Mouse (Mus musculus): ENCODE measurements around the gene Gpr87. TPM values are rescaled to one million over a fixed set of nuclear protein-coding genes. Genes with fewer than 3 reads are reported as not detected.

The Gpr87 gene
- polyA plus RNA-seq, 1 experiment, result not detected

DNA sequence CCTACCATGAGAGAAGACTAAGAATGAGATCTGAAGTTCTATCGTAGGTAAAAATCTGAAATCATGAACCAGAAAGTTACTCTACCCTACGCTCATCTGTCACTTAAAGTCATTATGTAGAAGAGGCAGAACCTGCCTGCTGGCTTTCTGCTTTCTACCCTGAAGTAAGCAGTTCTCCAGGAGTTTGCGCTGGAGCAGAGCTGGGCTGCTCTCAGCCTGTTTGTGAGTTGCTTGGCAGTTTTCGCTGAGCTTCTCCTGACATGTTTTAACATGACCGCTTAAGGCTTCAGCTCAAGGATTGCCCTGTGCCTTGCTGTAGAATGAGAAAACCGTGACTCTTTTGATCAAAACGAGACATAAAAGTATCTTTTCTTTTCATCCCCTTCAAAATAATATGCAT is 805 bp downstream of the Gpr87 start:
- peaks cover 1% of the 10 kb centered on the region; the same call in 1 of the 2 replicates for H3K4me1 ChIP-seq (ENCODE audit: control insufficient read depth, insufficient read depth, low read length)
- TF ChIP-seq POLR2A (IDR thresholded peaks at IDR 0.05; ENCODE audit: extremely low read depth, insufficient read depth, low read length) (no peak), CTCF (IDR thresholded peaks at IDR 0.05; ENCODE audit: extremely low read depth, insufficient read depth, low read length) (no peak)
- H3K27ac ChIP-seq (ENCODE audit: insufficient read depth, low read length), result no peak overlapping the region

GRCm38 (mm10) chr3:59191674-59192073 is 3.2 kb downstream of the Gpr87 start:
- H3K4me3 ChIP-seq (ENCODE audit: insufficient read depth, low read length), result no peak overlapping the region
- H3K4me1 ChIP-seq (ENCODE audit: control insufficient read depth, insufficient read depth, low read length), result peaks cover 1% of the 10 kb centered on the region; the same call in 1 of the 2 replicates
- TF ChIP-seq POLR2A (IDR thresholded peaks at IDR 0.05; ENCODE audit: extremely low read depth, insufficient read depth, low read length), result no peak
- no peak overlapping the region for H3K27ac ChIP-seq (ENCODE audit: insufficient read depth, low read length)

More for the DNA sequence above, 805 bp downstream of the Gpr87 start:
- H3K4me3 ChIP-seq (ENCODE audit: insufficient read depth, low read length), result no peak overlapping the region

DNA sequence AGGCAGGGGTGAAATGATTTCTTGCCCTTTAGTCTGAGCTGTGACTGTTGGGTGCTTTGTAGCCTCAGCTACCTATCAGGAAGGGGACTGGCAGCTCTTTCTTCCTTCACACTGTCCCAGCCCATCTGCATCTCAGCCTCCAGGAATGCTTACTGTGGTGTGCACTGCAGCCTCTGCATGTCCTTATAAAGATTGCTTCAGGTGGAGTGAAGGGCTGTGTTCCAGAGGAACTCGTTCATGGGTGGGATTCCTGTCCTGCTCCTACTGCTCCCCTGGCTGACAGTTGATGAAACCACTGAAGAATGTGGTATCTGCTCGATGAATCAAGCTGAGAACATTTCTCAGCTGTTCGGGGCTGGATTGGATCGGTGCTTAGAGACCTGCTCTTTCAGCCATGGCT is 7.6 kb downstream of the Gpr87 start:
- no peak for TF ChIP-seq POLR2A (IDR thresholded peaks at IDR 0.05; ENCODE audit: extremely low read depth, insufficient read depth, low read length)
- peaks cover 1% of the 10 kb centered on the region; the same call in 1 of the 2 replicates for H3K4me1 ChIP-seq (ENCODE audit: control insufficient read depth, insufficient read depth, low read length)

DNA sequence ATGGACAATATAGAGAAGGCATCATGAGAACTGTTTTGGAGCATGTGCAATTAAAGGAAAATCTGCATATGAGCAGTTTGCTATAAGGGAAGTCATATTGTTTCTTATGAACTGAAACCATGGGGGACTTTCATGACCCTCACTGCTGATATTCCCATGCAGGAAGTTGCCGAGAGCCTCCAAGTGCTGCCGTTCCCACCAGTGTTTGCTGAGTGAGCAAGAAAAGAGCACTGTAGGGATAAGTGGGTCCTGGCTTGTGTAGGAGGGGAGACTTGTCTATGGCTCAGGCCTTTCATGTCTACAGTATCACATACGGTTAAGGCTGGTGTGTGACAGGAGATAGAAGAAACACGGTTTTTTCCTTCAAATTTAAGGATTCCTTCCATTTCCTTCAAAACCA is 9.2 kb downstream of the Gpr87 start:
- TF ChIP-seq POLR2A (IDR thresholded peaks at IDR 0.05; ENCODE audit: extremely low read depth, insufficient read depth, low read length) (no peak), CTCF (IDR thresholded peaks at IDR 0.05; ENCODE audit: extremely low read depth, insufficient read depth, low read length) (no peak)
- no peak overlapping the region for H3K27ac ChIP-seq (ENCODE audit: insufficient read depth, low read length)
- H3K4me1 ChIP-seq (ENCODE audit: control insufficient read depth, insufficient read depth, low read length), result no peaks in the 10 kb centered on the region
- H3K4me3 ChIP-seq (ENCODE audit: insufficient read depth, low read length), result no peak overlapping the region

More for the DNA sequence above, 7.6 kb downstream of the Gpr87 start:
- Histone ChIP-seq H3K27ac (ENCODE audit: insufficient read depth, low read length) (no peak overlapping the region), H3K4me3 (ENCODE audit: insufficient read depth, low read length) (no peak overlapping the region)

DNA sequence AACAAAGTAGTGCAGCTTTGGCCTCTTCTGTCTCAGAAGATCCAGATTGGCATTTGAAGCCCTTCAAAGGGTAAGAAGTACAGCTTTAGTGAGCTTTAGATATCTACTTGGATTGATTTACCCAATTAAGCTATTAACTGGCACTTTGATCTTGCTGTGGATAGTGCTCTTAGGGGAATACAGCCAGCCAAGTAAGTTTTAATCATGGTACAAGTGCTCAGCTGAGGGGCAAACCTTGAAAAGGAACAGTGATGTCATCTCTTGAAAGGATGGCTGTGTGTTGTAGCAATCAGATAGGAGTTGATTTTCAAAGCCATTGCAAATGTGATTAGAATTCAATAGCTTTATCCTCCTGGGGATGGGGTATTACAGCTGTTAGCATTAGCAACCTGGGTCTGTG is 12.8 kb downstream of the Gpr87 start:
- Histone ChIP-seq H3K4me1 (ENCODE audit: control insufficient read depth, insufficient read depth, low read length) (no peaks in the 10 kb centered on the region), H3K27ac (ENCODE audit: insufficient read depth, low read length) (no peak overlapping the region), H3K4me3 (ENCODE audit: insufficient read depth, low read length) (no peak overlapping the region)
- no peak for TF ChIP-seq CTCF (IDR thresholded peaks at IDR 0.05; ENCODE audit: extremely low read depth, insufficient read depth, low read length)
- no peak for TF ChIP-seq POLR2A (IDR thresholded peaks at IDR 0.05; ENCODE audit: extremely low read depth, insufficient read depth, low read length)

DNA sequence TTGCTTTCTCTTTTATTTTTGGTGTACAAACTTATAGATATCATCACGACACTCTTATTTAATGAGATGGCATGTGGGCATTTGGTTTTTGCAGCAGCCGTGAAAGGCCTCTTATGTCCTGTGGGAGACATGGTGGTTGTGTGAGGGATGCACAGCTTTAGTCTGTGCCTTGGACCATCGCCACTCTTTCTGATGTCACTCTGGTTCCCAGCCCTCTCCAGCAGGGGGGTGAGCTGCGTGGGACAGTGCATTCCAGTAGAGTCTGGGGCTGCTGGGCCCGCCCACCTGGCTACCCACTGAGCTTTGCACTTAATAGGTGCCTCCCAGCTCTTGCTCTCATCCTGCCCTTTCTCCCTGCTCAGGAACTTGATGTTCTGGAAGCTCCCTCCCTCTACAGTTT is 13.8 kb downstream of the Gpr87 start:
- Histone ChIP-seq H3K4me1 (ENCODE audit: control insufficient read depth, insufficient read depth, low read length) (no peaks in the 10 kb centered on the region), H3K27ac (ENCODE audit: insufficient read depth, low read length) (no peak overlapping the region)
- TF ChIP-seq CTCF (IDR thresholded peaks at IDR 0.05; ENCODE audit: extremely low read depth, insufficient read depth, low read length) (no peak), POLR2A (IDR thresholded peaks at IDR 0.05; ENCODE audit: extremely low read depth, insufficient read depth, low read length) (no peak)

GRCm38 (mm10) chr3:59176871-59177270 is 18.0 kb downstream of the Gpr87 start:
- no peaks in the 10 kb centered on the region for H3K4me1 ChIP-seq (ENCODE audit: control insufficient read depth, insufficient read depth, low read length)
- H3K27ac ChIP-seq (ENCODE audit: insufficient read depth, low read length), result no peak overlapping the region
- no peak for TF ChIP-seq CTCF (IDR thresholded peaks at IDR 0.05; ENCODE audit: extremely low read depth, insufficient read depth, low read length)
- TF ChIP-seq POLR2A (IDR thresholded peaks at IDR 0.05; ENCODE audit: extremely low read depth, insufficient read depth, low read length), result no peak
- no peak overlapping the region for H3K4me3 ChIP-seq (ENCODE audit: insufficient read depth, low read length)

More for the DNA sequence above, 13.8 kb downstream of the Gpr87 start:
- H3K4me3 ChIP-seq (ENCODE audit: insufficient read depth, low read length), result no peak overlapping the region

DNA sequence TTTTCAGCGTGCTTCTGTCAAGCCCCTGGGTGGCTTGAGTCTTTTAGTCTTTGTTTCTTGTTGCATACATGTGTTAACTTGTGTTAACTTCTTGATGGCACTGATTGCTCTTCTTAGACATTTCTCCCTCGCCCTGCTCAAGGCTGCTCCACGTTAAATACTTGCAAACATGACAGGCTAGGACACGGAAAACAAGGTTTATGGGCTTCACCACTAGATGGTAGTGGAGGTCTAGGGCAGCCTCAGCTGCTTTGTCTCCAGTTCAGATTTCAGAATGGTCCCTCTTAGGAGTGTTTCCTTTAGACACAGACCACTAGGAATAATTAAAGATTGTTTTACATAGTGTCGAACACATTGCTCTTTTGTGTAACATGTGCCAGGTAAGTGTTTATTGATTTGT is 19.7 kb downstream of the Gpr87 start:
- no peak overlapping the region for H3K27ac ChIP-seq (ENCODE audit: insufficient read depth, low read length)
- no peak overlapping the region for H3K4me3 ChIP-seq (ENCODE audit: insufficient read depth, low read length)
- H3K4me1 ChIP-seq (ENCODE audit: control insufficient read depth, insufficient read depth, low read length), result no peaks in the 10 kb centered on the region
- no peak for TF ChIP-seq POLR2A (IDR thresholded peaks at IDR 0.05; ENCODE audit: extremely low read depth, insufficient read depth, low read length)
- peak; percentile 86 for TF ChIP-seq CTCF (IDR thresholded peaks at IDR 0.05; ENCODE audit: extremely low read depth, insufficient read depth, low read length)

DNA sequence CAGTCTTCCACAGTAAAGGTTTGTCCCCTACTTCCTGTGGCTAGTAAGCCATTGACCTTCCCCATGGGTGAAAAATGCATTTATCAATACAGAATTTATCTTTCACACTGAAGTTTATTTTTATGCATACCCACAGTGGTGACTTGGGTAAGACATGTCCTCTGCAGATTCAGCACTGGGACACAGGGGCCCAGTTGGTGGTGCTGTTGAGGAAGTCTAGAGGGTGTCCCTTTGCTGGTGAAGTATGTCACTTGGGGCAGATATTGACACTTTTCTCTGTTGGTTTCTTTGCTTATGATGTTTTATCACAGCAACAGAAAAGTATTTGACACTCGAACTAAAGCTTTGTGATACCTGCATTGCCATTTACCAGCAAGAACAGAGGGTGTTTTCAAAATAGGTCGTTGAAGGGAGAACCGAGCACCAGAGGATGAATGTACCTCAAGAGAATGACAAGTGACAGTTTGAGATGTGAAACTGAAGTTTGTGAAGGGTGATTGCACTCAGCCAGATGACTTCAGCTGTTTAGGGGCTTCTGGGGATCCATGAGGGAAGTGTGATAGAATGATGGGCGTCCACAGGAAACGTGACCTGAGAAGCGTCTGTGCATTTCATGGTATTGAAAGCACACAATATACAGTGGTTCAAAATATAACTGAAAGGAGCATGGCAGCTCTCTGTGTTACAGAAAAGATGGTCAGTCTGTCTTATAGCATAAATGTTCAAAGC is 20.3 kb downstream of the Gpr87 start:
- Histone ChIP-seq H3K27ac (ENCODE audit: insufficient read depth, low read length) (no peak overlapping the region), H3K4me3 (ENCODE audit: insufficient read depth, low read length) (no peak overlapping the region), H3K4me1 (ENCODE audit: control insufficient read depth, insufficient read depth, low read length) (no peaks in the 10 kb centered on the region)
- TF ChIP-seq CTCF (IDR thresholded peaks at IDR 0.05; ENCODE audit: extremely low read depth, insufficient read depth, low read length), result 0 out of 2 replicates have a peak, but pooled peaks have one; percentile 4
- no peak for TF ChIP-seq POLR2A (IDR thresholded peaks at IDR 0.05; ENCODE audit: extremely low read depth, insufficient read depth, low read length)

GRCm38 (mm10) chr3:59169921-59170627 is 24.8 kb downstream of the Gpr87 start:
- no peak overlapping the region for H3K4me3 ChIP-seq (ENCODE audit: insufficient read depth, low read length)
- TF ChIP-seq POLR2A (IDR thresholded peaks at IDR 0.05; ENCODE audit: extremely low read depth, insufficient read depth, low read length), result no peak
- TF ChIP-seq CTCF (IDR thresholded peaks at IDR 0.05; ENCODE audit: extremely low read depth, insufficient read depth, low read length), result no peak
- H3K4me1 ChIP-seq (ENCODE audit: control insufficient read depth, insufficient read depth, low read length), result no peaks in the 10 kb centered on the region; the same call in 1 of the 2 replicates
- H3K27ac ChIP-seq (ENCODE audit: insufficient read depth, low read length), result no peak overlapping the region

All from cortical plate, adult 2 months (tissue).